Mouse (Mus musculus): ENCODE data around the gene Zfp599. TPM values are rescaled to one million over a fixed set of nuclear protein-coding genes. Genes with fewer than 3 reads are reported as not detected.

Zfp599 gene
- polyA plus RNA-seq, 1 experiment from 2014 or later: 5.3 TPM

Other genes with a start within 250 kb of the Zfp599 start
- 0.18 and 0.35 TPM in 2 replicates for gene Elavl3, start 207.9 kb downstream of the Zfp599 start, polyA plus RNA-seq (2015; fragmentation: Nextera tagmentation; extraction: Ambion mirVana)
- gene Gm49318, start 188.6 kb downstream of the Zfp599 start, polyA plus RNA-seq (2015; fragmentation: Nextera tagmentation; extraction: Ambion mirVana): not detected in 2 replicates
- gene Zfp653, start 188.5 kb downstream of the Zfp599 start, polyA plus RNA-seq (2015; fragmentation: Nextera tagmentation; extraction: Ambion mirVana): 12.8 and 15.0 TPM in 2 replicates
- gene Ecsit, start 174.5 kb downstream of the Zfp599 start, polyA plus RNA-seq (2015; fragmentation: Nextera tagmentation; extraction: Ambion mirVana): 28.9 and 31.9 TPM in 2 replicates
- 44.6 and 49.5 TPM in 2 replicates for gene Cnn1, start 160.7 kb downstream of the Zfp599 start, polyA plus RNA-seq (2015; fragmentation: Nextera tagmentation; extraction: Ambion mirVana)
- 197 and 231 TPM in 2 replicates for gene Elof1, start 142.7 kb downstream of the Zfp599 start, polyA plus RNA-seq (2015; fragmentation: Nextera tagmentation; extraction: Ambion mirVana)
- 8.2 and 10.2 TPM in 2 replicates for gene Acp5, start 124.2 kb downstream of the Zfp599 start, polyA plus RNA-seq (2015; fragmentation: Nextera tagmentation; extraction: Ambion mirVana)
- 84.6 and 85.1 TPM in 2 replicates for gene Pigyl, start 103.0 kb downstream of the Zfp599 start, polyA plus RNA-seq (2015; fragmentation: Nextera tagmentation; extraction: Ambion mirVana)
- gene Zfp872, start 71.8 kb downstream of the Zfp599 start, polyA plus RNA-seq (2015; fragmentation: Nextera tagmentation; extraction: Ambion mirVana): 1.4 and 1.6 TPM in 2 replicates
- 23.9 and 26.5 TPM in 2 replicates for gene Zfp809, start 34.2 kb downstream of the Zfp599 start, polyA plus RNA-seq (2015; fragmentation: Nextera tagmentation; extraction: Ambion mirVana)
- 20.0 and 21.3 TPM in 2 replicates for gene Zfp810, start 47.8 kb upstream of the Zfp599 start, polyA plus RNA-seq (2015; fragmentation: Nextera tagmentation; extraction: Ambion mirVana)
- gene Anln, start 129.3 kb upstream of the Zfp599 start, polyA plus RNA-seq (2015; fragmentation: Nextera tagmentation; extraction: Ambion mirVana): 57.9 and 62.8 TPM in 2 replicates
- gene 9530077C05Rik, start 151.6 kb upstream of the Zfp599 start, polyA plus RNA-seq (2015; fragmentation: Nextera tagmentation; extraction: Ambion mirVana): 4.9 and 7.5 TPM in 2 replicates
- not detected in 2 replicates for gene Gm17545, start 194.4 kb upstream of the Zfp599 start, polyA plus RNA-seq (2015; fragmentation: Nextera tagmentation; extraction: Ambion mirVana)
- 60.9 and 64.5 TPM in 2 replicates for gene Rp9, start 209.8 kb upstream of the Zfp599 start, polyA plus RNA-seq (2015; fragmentation: Nextera tagmentation; extraction: Ambion mirVana)
- 16.0 TPM in 2 replicates for gene Bbs9, start 215.8 kb upstream of the Zfp599 start, polyA plus RNA-seq (2015; fragmentation: Nextera tagmentation; extraction: Ambion mirVana)